Mouse (Mus musculus) cerebellum, postnatal 36 days (tissue): ENCODE data around the gene Gm14214.

ENCODE experiments used
- DNase-seq, 2 experiments: peaks; one replicate each; pipeline ENCODE4 v3.0.0; 2021 to 2022; ENCODE audit warnings: mixed read lengths in 2 of 2

The Gm14214 gene

DNA sequence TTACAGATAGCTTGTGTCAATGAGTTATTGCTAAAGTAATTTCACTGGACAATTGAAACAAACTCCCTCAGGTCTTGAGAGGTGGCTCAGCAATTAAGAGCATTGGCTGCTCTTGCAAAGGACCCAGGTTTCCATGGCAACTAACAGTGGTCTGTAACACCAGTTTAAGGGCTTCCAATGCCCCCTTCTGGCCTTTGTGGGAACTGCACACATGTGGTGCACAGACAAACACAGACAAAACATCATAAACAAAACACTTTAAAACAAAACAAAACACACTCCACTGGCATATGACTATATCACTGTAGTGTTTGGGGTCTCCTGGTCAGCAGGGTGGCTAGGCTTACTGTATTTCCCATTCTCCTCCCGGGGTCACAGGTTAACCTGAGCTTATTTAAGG is 4.2 kb upstream of the Gm14214 start:
- DNase-seq, result no peak

DNA sequence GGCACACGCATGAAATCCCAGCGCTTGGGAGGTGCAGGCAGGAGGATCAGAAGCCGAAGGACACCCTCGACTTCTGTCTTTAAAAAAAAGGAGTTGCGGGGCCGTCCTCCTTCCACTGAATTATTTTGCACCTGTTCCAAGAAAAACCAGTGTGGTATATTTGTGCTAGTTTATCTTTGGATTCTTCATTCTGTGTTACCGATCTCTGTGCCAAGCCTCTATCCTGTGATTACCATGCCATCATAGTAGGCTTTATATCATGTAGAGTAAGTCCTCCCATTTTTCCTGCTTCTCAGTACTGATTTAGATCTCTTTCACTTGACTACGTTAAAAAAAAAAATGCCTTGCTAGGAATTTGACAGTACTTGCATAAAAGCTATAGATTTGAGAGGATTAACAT is 1.8 kb upstream of the Gm14214 start:
- DNase-seq, result no peak

DNA sequence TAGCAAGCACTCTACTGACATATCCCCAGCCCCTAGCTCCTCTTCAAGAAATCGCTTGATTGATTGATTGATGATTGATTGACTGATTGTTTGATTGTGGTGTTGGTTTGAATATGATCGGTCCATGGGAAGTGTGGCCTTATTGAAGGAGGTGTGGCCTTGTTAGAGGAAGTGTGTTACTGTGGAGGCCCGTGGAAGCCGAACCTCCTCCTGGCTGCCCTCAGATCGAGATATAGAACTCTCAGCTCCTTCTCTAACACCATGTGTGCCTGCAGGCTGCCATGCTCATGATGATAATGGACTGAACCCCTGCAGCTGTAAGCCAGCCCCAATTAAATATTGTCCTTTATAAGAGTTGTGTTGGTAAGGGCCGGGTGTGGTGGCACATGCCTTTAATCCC is 2.8 kb downstream of the Gm14214 start:
- no peak for DNase-seq

DNA sequence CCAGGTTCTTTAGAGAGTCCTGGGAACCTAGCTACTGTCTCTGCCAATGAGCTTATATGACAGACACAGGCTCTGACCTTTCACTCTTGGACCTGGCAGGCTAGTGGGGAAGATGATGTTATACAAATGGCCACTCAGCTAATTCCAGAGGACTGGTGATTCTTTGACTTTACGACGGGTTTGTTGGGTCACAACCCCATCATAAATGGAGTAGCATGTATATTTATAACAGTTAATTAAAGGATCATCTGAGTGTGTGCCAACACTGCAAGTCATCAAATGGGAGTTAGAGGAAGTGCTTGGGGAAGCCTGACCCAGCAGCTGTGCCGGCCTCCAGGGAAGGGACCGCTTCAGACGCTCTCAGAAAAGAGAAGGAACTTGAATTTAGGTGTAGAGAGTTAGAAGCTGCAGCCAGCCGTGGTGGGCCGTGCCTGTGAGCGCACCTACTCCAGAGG is 4.2 kb downstream of the Gm14214 start:
- DNase-seq, result no peak

DNA sequence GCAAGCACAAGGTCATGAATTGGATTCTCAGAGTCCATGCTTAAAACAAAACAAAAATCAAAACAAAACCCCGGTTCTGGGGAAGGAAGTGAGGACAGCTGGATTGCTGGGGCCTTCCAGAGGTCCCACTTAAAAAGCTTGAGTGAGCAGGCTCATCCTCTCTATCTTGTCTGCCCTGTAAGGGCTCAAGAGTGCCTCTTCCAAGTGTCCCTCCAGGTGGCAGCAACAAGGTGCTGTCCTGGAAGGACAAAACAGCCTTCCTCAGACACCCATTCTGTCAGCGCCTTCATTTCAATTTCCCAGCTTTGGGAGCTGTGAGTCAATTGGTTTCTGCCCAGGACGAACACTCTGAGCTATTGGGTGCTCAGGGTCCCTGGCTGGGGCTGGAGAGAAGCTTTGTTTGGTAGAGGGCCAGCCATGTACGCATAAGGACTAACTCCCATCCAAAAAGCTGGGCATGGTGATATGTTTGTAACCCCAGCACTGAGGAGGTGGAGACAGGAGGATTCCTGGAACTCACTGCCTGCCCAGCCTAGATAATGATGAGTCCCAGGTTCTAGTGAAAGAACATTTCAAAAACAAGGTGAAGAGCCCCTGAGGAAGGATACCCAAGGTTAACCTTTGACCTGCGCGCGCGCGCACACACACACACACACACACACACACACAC is 4.9 kb downstream of the Gm14214 start:
- DNase-seq, result no peak

DNA sequence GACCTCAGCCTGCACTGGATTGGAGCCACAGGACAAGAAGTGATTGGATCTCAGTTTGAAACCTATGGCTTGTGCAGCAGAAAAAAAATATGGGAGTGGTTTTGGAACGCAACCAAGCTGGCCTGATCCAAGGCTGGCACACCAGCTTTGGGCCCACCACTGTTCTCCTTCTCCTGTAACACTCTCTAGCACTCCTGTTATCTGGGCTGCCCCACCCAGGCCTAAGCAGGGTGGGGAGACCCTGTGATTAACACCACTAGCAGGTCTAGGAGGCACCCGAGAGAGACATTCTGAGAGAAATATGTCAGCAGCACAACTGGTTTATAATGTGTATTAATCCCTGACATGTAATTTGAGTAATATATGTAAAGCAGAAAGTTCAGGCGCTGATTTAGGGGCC is 6.6 kb downstream of the Gm14214 start:
- no peak for DNase-seq

DNA sequence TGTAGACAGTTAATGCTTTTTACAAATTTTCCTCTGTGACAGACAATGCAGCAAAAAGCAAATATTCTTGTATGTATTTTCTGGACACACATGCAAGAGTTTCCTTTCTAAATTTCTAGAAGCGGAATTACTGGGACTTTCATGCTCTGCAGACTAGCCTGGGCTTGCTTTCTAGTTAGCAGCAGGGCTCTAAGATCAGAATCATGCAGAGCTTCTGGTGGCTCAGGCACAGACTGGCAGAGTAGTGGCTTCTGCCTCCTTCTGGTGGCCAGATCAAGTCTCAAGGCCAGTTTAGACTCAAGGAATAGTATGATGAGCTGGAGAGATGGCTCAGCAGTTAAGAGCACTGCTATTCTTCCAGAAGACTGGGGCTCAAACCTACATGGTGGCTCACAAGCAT is 11.4 kb downstream of the Gm14214 start:
- no peak for DNase-seq

DNA sequence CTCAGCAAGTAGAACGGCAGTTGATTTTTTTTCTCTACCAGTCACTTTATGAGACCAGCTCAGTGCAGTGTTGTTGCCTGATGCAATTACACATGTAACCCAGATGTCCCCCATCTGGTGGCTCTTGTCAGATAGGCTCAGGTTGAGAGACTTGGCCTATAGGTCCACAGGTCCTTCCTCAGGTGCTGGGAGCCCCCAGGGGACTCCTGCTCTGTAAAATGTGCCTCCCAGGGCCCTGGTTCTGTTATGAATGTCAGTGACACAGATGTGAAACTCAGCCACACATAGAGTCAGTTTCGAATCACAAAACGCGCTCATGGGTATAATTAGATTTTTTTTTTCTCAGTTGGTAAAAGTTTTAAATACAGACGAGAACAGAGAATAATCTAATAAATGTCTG is 12.1 kb downstream of the Gm14214 start:
- no peak for DNase-seq

DNA sequence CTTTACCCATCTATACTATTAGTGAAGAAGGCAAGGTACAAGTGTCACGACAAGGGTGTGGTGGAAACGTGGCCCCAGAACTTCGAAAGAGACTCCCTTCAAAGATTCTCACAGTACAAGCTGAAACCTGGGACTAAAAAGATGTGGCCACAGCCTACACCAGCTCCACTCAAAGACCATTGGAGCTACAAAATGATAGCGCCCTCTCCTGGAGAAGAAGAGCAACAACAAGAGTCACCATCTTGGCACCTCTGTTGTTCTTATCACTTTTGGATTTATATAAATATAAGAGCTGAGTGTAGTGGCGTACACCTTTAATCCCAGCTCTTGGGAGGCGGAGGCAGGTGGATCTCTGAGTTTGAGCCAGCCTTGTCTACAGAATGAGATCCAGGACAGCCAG is 14.0 kb downstream of the Gm14214 start:
- no peak for DNase-seq

DNA sequence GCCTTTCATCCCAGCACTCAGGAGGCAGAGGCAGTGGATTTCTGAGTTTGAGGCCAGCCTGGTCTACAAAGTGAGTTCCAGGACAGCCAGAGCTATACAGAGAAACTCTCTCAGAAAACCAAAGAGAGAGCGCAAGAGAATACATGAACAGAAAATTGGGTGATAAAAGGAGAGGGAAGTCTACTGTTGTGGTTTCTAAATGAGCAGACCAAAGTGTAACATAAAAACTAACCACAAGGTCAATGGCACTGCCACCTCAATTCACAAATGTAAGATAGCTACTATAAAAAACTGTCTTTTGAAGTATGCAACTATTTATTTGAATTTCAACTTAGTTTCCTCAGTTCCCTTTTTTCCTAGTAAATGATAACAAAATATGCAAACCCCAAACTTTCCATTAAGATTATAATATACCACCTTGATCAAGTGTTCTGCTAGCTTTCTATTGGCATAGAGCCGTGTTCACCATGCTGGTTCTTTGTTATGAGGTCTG is 15.7 kb downstream of the Gm14214 start:
- DNase-seq, result no peak

DNA sequence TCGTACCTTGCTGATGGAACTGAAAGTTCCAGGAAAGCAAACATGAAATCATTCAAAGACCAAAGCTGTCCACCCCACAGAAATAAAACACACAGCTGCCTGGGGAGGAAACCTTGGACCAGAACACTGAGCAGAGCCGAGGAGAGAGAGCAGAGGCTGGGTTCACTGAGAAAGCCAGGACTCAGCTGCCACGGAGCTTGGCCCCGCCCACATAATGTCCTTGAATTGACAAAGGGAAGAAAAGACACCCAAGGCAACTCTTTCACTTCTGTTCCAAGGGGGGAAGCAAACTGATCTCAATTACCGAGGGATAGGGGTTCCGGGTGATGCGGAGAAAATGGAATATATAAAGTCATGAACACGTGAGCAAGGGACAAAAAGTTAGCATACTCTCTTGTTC is 17.9 kb downstream of the Gm14214 start:
- no peak for DNase-seq

DNA sequence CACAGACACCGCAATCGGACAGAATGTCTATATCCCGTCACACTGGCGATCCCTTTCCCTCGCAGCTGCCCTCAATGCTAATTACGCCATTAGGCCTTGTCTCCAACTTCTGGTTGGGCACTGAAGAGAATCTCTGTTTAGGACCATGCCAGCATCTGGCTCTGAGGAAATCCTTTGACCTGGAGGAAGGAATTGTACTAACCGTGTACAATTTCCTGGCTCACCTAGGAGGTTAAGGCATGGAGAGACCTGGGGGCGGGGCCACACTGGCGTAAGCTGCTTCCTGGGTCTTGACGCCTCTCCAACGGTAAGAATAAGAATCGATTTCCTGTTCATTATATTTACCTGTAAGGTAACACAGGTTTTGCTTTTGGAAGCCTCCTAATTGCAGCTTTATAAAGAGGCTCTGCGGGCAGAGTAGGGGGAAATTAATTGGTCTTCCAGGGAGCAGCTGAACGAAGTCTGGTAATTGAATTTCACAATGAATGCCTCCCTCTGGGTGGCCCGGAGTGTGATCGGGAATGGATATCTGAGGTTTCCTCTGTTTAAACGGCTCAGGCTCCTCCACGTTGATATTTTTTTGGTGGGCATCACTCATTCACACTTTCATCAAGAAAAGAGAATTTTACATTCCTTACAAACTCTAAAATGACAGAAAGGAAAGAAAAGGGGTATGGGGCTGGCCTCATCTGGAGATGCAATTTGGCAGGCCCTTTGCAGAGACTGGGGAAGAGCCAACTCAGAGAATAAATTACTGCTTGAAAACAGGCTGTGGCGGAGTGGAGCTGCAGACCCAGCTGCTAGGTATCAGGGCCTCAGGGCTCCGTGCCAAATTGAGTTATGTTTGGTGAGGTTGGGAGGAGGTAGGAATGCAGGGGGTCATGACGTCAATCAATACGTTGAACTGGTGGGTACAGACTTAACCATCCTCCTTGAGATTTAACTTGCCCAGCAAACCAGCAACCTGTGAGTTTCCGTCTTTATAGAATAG is 20.5 kb downstream of the Gm14214 start:
- no peak for DNase-seq

DNA sequence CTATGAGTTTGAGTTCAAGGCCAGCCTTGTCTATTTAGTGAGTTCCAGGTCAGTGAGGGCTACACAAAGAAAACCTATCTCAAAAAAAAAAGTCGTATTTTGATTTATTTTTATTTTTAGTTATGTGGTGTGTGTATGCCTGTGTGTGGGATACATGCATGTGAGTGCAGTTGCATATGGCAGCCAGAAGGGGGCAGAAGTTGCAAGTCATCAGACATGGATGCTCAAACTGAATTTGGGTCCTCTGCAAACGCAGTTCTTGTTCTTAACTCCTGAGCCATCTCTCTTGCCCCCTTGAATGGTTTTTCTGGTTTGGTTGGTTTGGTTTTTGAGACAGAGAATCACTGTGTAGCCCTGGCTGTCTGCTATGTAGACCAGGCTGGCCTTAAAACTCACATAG is 21.4 kb downstream of the Gm14214 start:
- no peak for DNase-seq

DNA sequence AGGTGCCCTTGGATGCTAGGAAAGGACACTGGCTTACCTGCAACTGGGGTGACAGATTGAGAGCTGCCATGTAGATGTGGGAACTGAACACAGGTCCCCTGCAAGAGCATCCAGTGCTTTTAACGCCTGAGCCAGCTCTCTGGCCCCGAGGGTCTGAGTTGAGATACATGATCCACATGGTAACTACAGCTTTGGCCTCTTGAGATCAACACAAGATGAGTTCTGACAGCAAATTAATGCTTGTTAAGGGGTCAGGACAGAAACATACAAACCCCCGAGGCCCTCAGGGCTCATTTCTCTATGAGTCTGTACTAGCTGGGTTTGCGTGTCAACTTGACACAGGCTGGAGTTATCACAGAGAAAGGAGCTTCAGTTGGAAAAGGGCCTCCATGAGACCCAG is 25.9 kb downstream of the Gm14214 start:
- no peak for DNase-seq

DNA sequence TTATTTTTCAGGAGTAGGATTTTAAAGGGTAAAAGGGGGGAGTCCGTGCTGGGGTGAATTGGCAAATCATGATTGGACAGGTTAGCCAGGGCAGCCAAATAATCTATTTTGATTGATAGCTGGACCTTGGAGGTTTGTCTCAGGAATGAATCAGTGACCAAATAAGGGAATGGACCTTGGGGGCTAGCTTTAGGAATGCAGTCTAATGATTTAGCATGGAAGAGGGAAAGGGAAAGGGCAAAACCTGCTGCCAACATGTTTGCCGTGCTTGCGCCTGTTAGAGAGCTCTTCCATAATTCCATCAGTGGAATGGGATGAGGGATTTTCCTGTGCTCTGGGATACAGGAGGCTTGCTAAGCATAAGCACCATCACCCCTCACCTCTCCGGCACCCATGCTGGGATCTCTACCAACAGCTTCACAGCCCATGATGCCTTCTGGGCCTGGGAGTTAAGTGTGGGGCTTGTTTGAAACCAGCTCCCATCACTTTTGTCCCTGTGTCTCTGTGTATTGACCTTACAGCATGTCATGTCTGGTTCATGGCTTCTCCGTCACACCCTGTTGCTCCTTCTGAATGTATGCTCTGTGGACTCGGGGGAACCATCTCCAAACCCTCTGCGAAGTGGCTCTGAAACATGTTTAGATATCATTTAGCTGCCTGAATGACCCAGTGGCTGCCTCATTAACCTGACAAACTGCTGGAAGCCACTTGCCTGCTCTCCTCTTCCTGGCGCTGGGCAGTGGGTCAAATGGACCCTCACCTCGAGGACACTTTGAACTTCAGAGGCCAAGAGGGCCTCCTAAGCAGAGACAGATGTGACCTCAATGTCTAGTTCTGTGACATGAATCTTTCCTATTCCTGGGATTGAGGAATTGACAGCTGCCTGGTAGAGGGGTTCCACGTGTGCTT is 26.7 kb downstream of the Gm14214 start:
- DNase-seq, result no peak

DNA sequence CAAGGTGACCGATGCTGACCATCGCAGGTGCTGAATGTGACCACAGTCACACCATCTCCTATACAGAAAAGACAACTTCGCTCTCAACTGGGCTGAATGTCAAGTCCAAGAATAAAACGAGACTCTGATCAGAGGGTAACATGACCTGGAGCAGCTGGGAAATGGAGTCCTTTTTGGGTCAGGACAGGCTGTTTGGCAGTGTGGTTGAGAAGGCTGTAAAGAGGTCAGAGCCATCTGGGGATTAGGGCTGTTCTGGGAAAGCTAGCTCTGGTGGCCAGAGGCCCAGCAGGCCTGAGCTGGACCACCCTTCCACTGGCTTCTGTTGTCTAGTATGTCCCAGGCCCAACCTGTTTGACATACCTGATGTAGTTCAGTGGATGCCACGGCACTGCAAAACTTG is 31.2 kb downstream of the Gm14214 start:
- no peak for DNase-seq

DNA sequence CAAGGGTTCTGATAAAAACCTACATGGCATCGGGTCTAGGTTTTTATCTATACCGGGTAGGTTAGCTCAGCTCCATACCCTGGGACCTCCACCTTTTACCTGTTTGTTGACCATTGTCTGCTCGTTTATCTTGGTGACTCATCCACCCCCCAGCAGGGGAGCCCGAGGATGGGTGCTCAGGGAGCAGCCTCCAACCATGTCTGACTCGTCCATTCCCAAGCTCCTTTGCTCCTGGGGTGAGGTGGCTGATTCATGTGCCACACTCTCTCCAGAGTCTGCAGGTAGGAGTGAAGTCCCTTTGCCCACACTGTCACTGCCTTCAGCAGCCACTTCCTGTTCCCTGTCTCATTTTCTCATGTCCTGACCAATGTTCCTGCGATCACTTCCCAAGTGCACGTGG is 33.8 kb downstream of the Gm14214 start:
- DNase-seq, result no peak

DNA sequence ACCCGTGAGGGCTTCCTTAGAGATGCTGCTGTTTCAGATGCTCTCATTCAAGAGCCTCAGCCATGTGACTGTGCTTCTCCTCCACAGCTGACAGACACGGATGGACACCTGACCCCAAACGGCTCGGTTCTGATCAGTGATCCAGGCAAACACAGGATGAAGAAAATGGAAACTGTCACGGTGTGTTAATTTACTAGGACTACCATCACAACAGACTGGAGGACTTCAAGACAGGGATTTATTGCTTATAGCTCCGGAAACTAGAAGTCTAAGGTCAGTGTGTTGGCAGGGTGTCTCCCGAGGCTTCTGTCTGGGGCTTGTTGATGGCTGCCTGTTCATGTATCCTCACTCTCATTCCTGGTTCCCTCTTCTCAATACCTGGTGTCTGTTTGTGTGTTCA is 34.4 kb downstream of the Gm14214 start:
- DNase-seq, result no peak

DNA sequence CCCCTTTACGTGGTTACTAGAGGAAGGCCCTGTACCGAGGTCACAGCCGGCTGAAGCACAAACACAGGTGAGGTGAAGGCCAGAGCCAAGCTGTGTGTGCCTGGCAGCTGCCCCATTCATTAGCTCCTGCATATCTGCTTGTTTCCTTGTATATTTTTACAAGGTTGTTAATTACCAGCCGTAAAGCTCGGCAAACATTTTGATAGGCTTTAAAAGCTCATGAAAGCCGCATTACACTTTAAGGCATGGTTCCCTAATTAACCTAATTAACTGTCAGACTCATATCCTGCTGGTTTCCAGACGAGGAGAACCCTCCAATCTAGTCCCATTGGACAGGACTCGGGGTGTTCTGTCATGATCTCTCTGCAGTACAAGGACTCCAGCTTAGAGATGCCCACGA is 34.9 kb downstream of the Gm14214 start:
- DNase-seq, result no peak

DNA sequence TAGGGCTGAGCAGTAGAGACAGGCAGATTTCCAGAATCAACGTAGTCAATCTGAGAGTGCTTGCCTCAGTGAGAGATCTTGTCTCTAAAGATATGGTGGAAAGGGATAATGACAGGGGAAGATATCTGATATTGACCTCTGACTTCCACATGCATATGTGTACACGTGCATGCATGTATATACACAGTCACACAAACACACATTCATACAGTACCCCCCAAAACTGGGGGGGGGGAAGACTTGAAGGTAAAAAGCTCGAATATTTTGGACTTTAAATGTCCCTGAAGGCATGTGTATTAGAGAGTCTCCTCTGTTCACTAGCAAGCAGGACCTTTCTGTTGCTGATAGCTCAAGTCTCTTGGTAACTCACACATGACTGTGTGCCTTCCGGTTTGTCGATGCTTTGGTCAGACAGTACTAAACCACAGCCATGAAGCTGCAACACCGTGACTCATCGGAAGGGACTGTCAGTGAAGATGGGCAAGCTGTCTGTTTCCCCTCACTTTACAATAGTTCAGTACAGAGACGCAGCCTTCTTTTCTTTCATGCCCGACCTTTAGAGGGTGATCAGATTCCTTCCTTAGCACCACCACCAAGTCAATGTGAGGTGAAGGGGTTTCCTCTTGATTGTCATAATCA is 37.2 kb downstream of the Gm14214 start:
- no peak for DNase-seq

DNA sequence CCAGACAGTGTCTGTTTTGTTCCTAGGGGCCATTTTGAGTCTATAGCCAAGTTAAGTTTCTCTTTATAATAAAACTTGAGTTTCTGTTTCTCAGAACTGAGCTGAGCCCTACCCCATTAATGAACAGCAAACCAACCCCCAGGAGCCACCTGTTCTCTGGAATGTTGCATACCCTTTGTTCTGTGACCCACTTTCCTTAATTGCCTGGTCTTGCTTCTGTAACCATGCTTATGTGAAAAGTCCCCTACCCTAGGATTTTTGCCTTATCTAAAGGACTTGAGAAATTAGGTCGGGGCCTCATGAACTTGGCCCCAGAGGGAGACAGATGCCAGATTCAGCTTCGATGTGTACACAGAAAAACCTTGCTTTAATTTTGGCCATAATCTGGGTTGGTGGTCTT is 37.9 kb downstream of the Gm14214 start:
- no peak for DNase-seq

DNA sequence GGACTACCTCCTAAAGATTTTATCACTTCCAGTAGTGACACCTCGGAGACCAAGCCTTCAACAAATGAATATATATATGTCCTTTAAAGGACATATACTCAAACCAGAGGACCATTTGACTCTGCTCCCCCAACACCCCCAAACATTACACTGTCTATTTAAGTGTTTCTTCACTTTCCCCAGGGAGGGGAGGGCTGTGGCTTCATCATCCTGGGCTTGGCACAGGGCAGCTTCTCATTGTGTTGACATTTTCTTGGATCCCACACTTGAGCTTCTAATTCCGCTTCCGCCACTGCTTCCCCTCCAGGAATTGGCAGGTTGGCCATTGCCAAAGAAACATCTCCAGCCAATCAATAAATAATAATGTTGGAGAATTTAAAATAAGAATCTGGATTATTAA is 39.0 kb downstream of the Gm14214 start:
- no peak for DNase-seq

DNA sequence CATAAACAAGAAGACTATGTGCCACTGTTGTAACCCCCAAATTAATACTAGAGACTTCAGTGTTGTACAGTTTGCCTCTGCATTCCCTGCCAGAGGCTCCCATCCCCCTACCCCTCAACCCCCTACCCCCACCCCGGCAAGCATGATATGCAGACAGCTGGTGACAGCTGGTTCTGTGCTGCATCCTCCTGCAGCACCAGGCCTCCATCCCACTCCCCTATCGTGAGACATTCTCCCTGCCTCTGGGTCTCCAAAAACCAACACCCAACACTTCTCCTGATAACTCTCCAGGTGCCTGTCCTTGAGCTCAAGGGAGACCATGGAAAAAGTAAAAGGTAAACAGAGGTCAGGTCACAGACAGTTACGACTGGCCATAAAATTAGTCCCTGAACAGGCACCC is 40.1 kb downstream of the Gm14214 start:
- no peak for DNase-seq
